Mouse (Mus musculus): ENCODE measurements around the gene Zfp91. TPM values are rescaled to one million over a fixed set of nuclear protein-coding genes. Genes with fewer than 3 reads are reported as not detected.
A peak's percentile ranks its signal among the peaks of the same experiment; 100 is the strongest.

Gene Zfp91
- polyA plus RNA-seq, 1 experiment, result 7.5 TPM

- 94% methylated on average over 7 of the region's 7 CpGs for WGBS
- no peak for DNase-seq (ENCODE audit: low read depth in 1 of 2, low spot score in 2 of 2)
- H3K4me1 ChIP-seq (ENCODE audit: control insufficient read depth, insufficient read depth, insufficient read length), result no peaks in the 10 kb centered on the region
- TF ChIP-seq POLR2A (IDR thresholded peaks at IDR 0.05; ENCODE audit: low read depth, low read length) (no peak), CTCF (IDR thresholded peaks at IDR 0.05; ENCODE audit: extremely low read depth, insufficient read depth, insufficient read length, insufficient replicate concordance) (no peak)
- H3K27me3 ChIP-seq (ENCODE audit: control insufficient read depth, insufficient read depth, low read length), result no peaks in the 10 kb centered on the region
- no peak within 1 kb of the TSS for H3K4me3 ChIP-seq (ENCODE audit: extremely low read depth, insufficient read depth, insufficient read length)
- H3K36me3 ChIP-seq (ENCODE audit: control insufficient read depth, insufficient read depth, low read length), result peaks cover 28% of the 10 kb centered on the region
- no peak within 1 kb of the TSS for H3K27ac ChIP-seq (ENCODE audit: insufficient read depth, low read length)
These were observed 30.6 kb downstream of the Zfp91 start, which contains the start of gene Cntf for GRCm38 (mm10) chr19:12765308-12765707. TSS of gene Cntf (minus strand) at chr19:12765632.

GRCm38 (mm10) chr19:12762212-12763130, 33.5 kb downstream of the Zfp91 start:
- 59% methylated on average over 2 of the region's 2 CpGs for WGBS

DNA sequence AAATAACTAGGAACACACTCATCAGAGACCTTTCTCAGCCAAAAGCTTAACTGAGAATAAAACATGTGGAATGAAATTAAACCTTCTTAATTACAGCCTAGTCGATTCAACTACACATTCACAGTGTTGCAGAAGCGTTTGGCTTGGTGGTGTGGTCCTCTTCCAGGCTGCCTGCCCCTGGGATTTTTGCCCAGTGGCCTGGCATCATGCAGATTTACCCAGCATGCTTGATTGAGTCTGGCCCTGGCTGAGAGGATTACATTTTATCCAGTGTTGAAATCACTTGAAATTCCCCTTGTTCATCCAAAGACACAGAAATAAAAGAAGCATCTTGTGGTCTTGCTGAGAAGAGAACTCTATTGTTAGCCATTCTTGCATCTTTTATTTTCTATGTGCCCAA, 36.3 kb downstream of the Zfp91 start:
- Histone ChIP-seq H3K4me3 (ENCODE audit: extremely low read depth, insufficient read depth, insufficient read length) (no peak overlapping the region), H3K36me3 (ENCODE audit: control insufficient read depth, insufficient read depth, low read length) (peaks cover 7% of the 10 kb centered on the region), H3K4me1 (ENCODE audit: control insufficient read depth, insufficient read depth, insufficient read length) (no peaks in the 10 kb centered on the region), H3K27me3 (ENCODE audit: control insufficient read depth, insufficient read depth, low read length) (no peaks in the 10 kb centered on the region), H3K27ac (ENCODE audit: insufficient read depth, low read length) (no peak overlapping the region)
- WGBS, result 90% methylated on average over 2 of the region's 2 CpGs
- TF ChIP-seq CTCF (IDR thresholded peaks at IDR 0.05; ENCODE audit: extremely low read depth, insufficient read depth, insufficient read length, insufficient replicate concordance) (no peak), POLR2A (IDR thresholded peaks at IDR 0.05; ENCODE audit: low read depth, low read length) (no peak)
- DNase-seq (ENCODE audit: low read depth in 1 of 2, low spot score in 2 of 2), result no peak

More at GRCm38 (mm10) chr19:12762212-12763130, 33.5 kb downstream of the Zfp91 start:
- Histone ChIP-seq H3K4me3 (ENCODE audit: extremely low read depth, insufficient read depth, insufficient read length) (no peak overlapping the region), H3K4me1 (ENCODE audit: control insufficient read depth, insufficient read depth, insufficient read length) (no peaks in the 10 kb centered on the region), H3K27ac (ENCODE audit: insufficient read depth, low read length) (no peak overlapping the region), H3K27me3 (ENCODE audit: control insufficient read depth, insufficient read depth, low read length) (no peaks in the 10 kb centered on the region), H3K36me3 (ENCODE audit: control insufficient read depth, insufficient read depth, low read length) (peaks cover 13% of the 10 kb centered on the region)
- no peak for TF ChIP-seq POLR2A (IDR thresholded peaks at IDR 0.05; ENCODE audit: low read depth, low read length)
- TF ChIP-seq CTCF (IDR thresholded peaks at IDR 0.05; ENCODE audit: extremely low read depth, insufficient read depth, insufficient read length, insufficient replicate concordance), result no peak
- peak in 1 of 2 experiments; percentile 10 for DNase-seq (ENCODE audit: low read depth in 1 of 2, low spot score in 2 of 2)

DNA sequence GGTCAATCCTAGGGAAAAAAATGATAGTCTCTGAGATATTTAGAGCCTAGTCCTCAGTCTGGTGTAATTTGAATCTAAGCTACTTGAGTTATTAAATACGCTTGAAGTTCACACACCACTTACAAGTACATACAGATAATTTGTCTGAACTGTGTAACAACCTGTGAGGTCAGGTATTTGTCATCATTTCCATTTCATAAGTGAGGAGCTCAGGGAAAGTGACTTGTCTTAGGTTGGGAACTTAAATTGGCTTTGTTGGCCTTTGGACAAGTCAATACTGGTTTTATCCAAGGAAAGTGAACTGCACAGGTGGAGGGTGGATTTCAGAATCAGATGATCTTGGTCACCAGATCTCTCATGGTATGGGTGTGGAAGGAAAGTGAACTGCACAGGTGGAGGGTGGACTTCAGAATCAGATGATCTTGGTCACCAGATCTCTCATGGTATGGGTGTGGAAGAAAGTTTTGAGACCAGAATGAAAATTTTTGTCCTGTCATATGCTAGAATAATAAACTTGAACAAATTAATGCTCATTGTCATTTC, 36.9 kb downstream of the Zfp91 start:
- 90% methylated on average over 1 of the region's 1 CpGs for WGBS
- Histone ChIP-seq H3K36me3 (ENCODE audit: control insufficient read depth, insufficient read depth, low read length) (peaks cover 6% of the 10 kb centered on the region), H3K27me3 (ENCODE audit: control insufficient read depth, insufficient read depth, low read length) (no peaks in the 10 kb centered on the region), H3K27ac (ENCODE audit: insufficient read depth, low read length) (no peak overlapping the region), H3K4me3 (ENCODE audit: extremely low read depth, insufficient read depth, insufficient read length) (no peak overlapping the region), H3K4me1 (ENCODE audit: control insufficient read depth, insufficient read depth, insufficient read length) (no peaks in the 10 kb centered on the region)
- TF ChIP-seq POLR2A (IDR thresholded peaks at IDR 0.05; ENCODE audit: low read depth, low read length) (no peak), CTCF (IDR thresholded peaks at IDR 0.05; ENCODE audit: extremely low read depth, insufficient read depth, insufficient read length, insufficient replicate concordance) (no peak)
- no peak for DNase-seq (ENCODE audit: low read depth in 1 of 2, low spot score in 2 of 2)

GRCm38 (mm10) chr19:12756286-12756685, 39.6 kb downstream of the Zfp91 start:
- Histone ChIP-seq H3K4me3 (ENCODE audit: extremely low read depth, insufficient read depth, insufficient read length) (no peak overlapping the region), H3K4me1 (ENCODE audit: control insufficient read depth, insufficient read depth, insufficient read length) (no peaks in the 10 kb centered on the region), H3K36me3 (ENCODE audit: control insufficient read depth, insufficient read depth, low read length) (no peaks in the 10 kb centered on the region), H3K27ac (ENCODE audit: insufficient read depth, low read length) (no peak overlapping the region), H3K27me3 (ENCODE audit: control insufficient read depth, insufficient read depth, low read length) (no peaks in the 10 kb centered on the region)
- WGBS, result 80% methylated on average over 3 of the region's 3 CpGs
- no peak for TF ChIP-seq CTCF (IDR thresholded peaks at IDR 0.05; ENCODE audit: extremely low read depth, insufficient read depth, insufficient read length, insufficient replicate concordance)
- TF ChIP-seq POLR2A (IDR thresholded peaks at IDR 0.05; ENCODE audit: low read depth, low read length), result no peak
- no peak for DNase-seq (ENCODE audit: low read depth in 1 of 2, low spot score in 2 of 2)

DNA sequence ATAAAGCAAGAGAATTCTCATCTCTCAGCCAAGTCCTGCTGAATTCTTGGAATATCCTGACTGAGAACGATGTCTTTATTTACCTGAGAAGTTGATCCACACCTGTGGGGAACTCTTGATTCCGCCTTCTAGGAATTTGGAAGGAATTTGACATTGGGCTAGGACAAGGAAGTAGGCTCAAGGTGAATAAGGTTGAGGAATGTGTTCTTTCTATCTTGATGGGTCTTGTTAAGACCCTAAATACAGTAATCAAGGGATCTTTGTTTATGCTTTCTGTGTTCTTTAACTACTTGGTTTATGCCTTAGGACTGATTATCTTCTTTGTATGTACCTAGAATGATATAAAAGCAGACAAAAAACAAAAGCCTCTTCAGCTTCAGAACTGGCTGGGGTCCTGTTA, 64.0 kb downstream of the Zfp91 start:
- Histone ChIP-seq H3K36me3 (ENCODE audit: control insufficient read depth, insufficient read depth, low read length) (no peaks in the 10 kb centered on the region), H3K27me3 (ENCODE audit: control insufficient read depth, insufficient read depth, low read length) (no peaks in the 10 kb centered on the region), H3K27ac (ENCODE audit: insufficient read depth, low read length) (no peak overlapping the region), H3K4me1 (ENCODE audit: control insufficient read depth, insufficient read depth, insufficient read length) (no peaks in the 10 kb centered on the region), H3K4me3 (ENCODE audit: extremely low read depth, insufficient read depth, insufficient read length) (no peak overlapping the region)
- DNase-seq (ENCODE audit: low read depth in 1 of 2, low spot score in 2 of 2), result no peak
- 85% methylated on average over 2 of the region's 2 CpGs for WGBS
- TF ChIP-seq CTCF (IDR thresholded peaks at IDR 0.05; ENCODE audit: extremely low read depth, insufficient read depth, insufficient read length, insufficient replicate concordance), result no peak
- TF ChIP-seq POLR2A (IDR thresholded peaks at IDR 0.05; ENCODE audit: low read depth, low read length), result no peak

All from spleen, adult 2 months (tissue).